Comparison of ENCODE assay signal across 15 mouse cellular contexts in genomic region chr6:38347875-38348274, GRCm38 (mm10).
"Had no signal": no experiment of that assay in that cellular context is flagged by ENCODE, and none has a peak within 500 bp of the region (broad histone marks: within the 10 kb centered on the region; RNA-seq: fewer than 3 reads in every experiment).

No protein-coding gene starts in this region.

- H3K4me1 ChIP-seq: limb, embryonic 12.5 days; midbrain, embryonic 12.5 days; neural tube, embryonic 15.5 days; stomach, embryonic 15.5 days had no signal

- H3K9me3 ChIP-seq: limb, embryonic 12.5 days; lung, embryonic 15.5 days; midbrain, embryonic 12.5 days; neural tube, embryonic 15.5 days; stomach, embryonic 15.5 days had no signal

- H3K36me3 ChIP-seq: limb, embryonic 12.5 days; lung, embryonic 15.5 days; midbrain, embryonic 12.5 days; neural tube, embryonic 15.5 days; stomach, embryonic 15.5 days had no signal

- H3K4me3 ChIP-seq: layer of hippocampus, adult 2 months; limb, embryonic 12.5 days; lung, embryonic 15.5 days; midbrain, embryonic 12.5 days; neural tube, embryonic 15.5 days; stomach, embryonic 15.5 days had no signal

- ATAC-seq: inflammation-experienced regulatory T-cells, adult 6 months had no signal

- H3K4me2 ChIP-seq: limb, embryonic 12.5 days; lung, embryonic 15.5 days; midbrain, embryonic 12.5 days; neural tube, embryonic 15.5 days; stomach, embryonic 15.5 days had no signal

- DNase-seq: kidney, adult 11 months; kidney, postnatal 10 days; kidney, postnatal 4 days; retina, postnatal 1 day; right cerebral cortex, postnatal 4 days; spleen, adult 18-20 months; thymus, adult 2 months; thymus, postnatal 25 days had no signal

- H3K9ac ChIP-seq: limb, embryonic 12.5 days; lung, embryonic 15.5 days; midbrain, embryonic 12.5 days; neural tube, embryonic 15.5 days; stomach, embryonic 15.5 days had no signal

- H3K27ac ChIP-seq: layer of hippocampus, adult 2 months; limb, embryonic 12.5 days; lung, embryonic 15.5 days; midbrain, embryonic 12.5 days; neural tube, embryonic 15.5 days; stomach, embryonic 15.5 days had no signal
